Mouse (Mus musculus) Patski (cell line): Measurements from ENCODE around the gene Pfdn4. TPM values are rescaled to one million over a fixed set of nuclear protein-coding genes. Genes with fewer than 3 reads are reported as not detected.
A peak's percentile ranks its signal among the peaks of the same experiment; 100 is the strongest.

Experiments used
- ATAC-seq: fragments of 100-300 bp; one replicate; pipeline ENCODE4 v1.8.0; 2021
- CTCF ChIA-PET: fragments of 350-600 bp; sonication (Branson Sonifier 250); formaldehyde crosslinking; loops from one replicate; lab custom pipeline; 2022; ENCODE audit warnings: inconsistent platforms; lab: Charles Lee
- POLR2A ChIA-PET: fragments of 350-600 bp; sonication (Branson Sonifier 250); formaldehyde crosslinking; loops from one replicate; lab custom pipeline; 2022; ENCODE audit warnings: antibody characterized with exemption, inconsistent platforms; lab: Charles Lee
- DNase-seq: peaks from one replicate; pipeline ENCODE4 v3.0.0-alpha.2; 2011; ENCODE audit warnings: low read depth, low spot score
- H3K27me3 ChIP-seq: fragments of 371-371 bp; one replicate; pipeline ENCODE4 v1.5.1; 2021
- CTCF ChIP-seq: fragments of 100-300 bp; IDR thresholded peaks from one replicate; pipeline ENCODE4 v1.5.1; 2021
- in situ Hi-C: fragments of 300-500 bp; cut with MboI; formaldehyde crosslinking; loops from 3 replicates; pipeline ENCODE4 v1.11.1; 2018; ENCODE audit warnings: low pct_unique_long_range_greater_than_20kb, mixed read lengths
- polyA plus RNA-seq: library from polyadenylated mRNA; unstranded; gene quantifications from one replicate; pipeline ENCODE4 v1.2.3, GENCODE M21; 2021

Pfdn4 gene
- polyA plus RNA-seq, 1 experiment from 2014 or later: 146 TPM

- in situ Hi-C loops: loop anchor here (5.0 kb wide), 2 partner anchors 77 to 352 kb away; no protein-coding TSS in a partner anchor
- peak; percentile 83 for ATAC-seq
- DNase-seq: peak; percentile 28
- no peaks in the 10 kb centered on the region for H3K27me3 ChIP-seq
- POLR2A ChIA-PET: interaction anchor here (0.6 to 0.9 kb wide), 2 partner anchors 77 to 752 kb away, joined by 4 to 5 read pairs; no protein-coding TSS in a partner anchor
- TF ChIP-seq CTCF: peak; percentile 80
- CTCF ChIA-PET: interaction anchor here (0.7 to 18.5 kb wide), 16 partner anchors 9 to 357 kb away, joined by 3 to 228 read pairs (median 4); partner anchors contain the start of gene 4930470P17Rik
Observed at GRCm38 (mm10) chr2:170520321-170520971, 24.2 kb downstream of the Pfdn4 start.

- H3K27me3 ChIP-seq: no peaks in the 10 kb centered on the region
- no peak for TF ChIP-seq CTCF
- DNase-seq (peak; percentile 38), ATAC-seq (peak; percentile 100)
- in situ Hi-C loops: no loop called here
- ChIA-PET CTCF (interaction anchor here (0.9 to 18.5 kb wide), 2 partner anchors 15 to 68 kb away, joined by 4 to 228 read pairs; no protein-coding TSS in a partner anchor), POLR2A (no interaction called here)
Observed at GRCm38 (mm10) chr2:170526513-170526912, 30.3 kb downstream of the Pfdn4 start.

DNA sequence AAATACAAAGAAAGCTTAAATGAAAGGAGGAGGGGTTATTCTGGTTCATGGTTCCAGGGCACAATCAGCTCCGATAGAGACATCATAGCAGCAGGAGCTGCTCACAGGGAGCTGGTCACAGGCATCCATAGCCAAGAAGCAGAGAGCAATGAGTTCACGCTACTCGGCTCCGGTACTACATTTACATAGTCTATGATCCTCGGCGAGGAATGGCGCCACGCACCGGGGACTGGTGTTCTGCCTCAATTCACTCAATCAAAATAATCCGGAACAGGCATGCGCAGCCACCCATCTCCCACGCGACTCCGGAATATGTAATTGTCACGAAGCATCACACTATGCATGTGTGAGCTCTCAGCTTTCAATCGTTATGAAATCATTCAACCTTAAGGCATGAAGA is 31.8 kb downstream of the Pfdn4 start:
- TF ChIP-seq CTCF: no peak
- H3K27me3 ChIP-seq: no peaks in the 10 kb centered on the region
- in situ Hi-C loops: no loop called here
- ATAC-seq (no peak), DNase-seq (no peak)
- ChIA-PET POLR2A (no interaction called here), CTCF (interaction anchor here (1.2 to 18.5 kb wide), 2 partner anchors 39 to 66 kb away, joined by 3 to 228 read pairs; no protein-coding TSS in a partner anchor)

GRCm38 (mm10) chr2:170529766-170530165 is 33.5 kb downstream of the Pfdn4 start:
- CTCF ChIA-PET: interaction anchor here (1.0 to 1.9 kb wide), 4 partner anchors 9 to 68 kb away, joined by 3 to 7 read pairs (median 4); no protein-coding TSS in a partner anchor
- in situ Hi-C loops: no loop called here
- no peak for DNase-seq

DNA sequence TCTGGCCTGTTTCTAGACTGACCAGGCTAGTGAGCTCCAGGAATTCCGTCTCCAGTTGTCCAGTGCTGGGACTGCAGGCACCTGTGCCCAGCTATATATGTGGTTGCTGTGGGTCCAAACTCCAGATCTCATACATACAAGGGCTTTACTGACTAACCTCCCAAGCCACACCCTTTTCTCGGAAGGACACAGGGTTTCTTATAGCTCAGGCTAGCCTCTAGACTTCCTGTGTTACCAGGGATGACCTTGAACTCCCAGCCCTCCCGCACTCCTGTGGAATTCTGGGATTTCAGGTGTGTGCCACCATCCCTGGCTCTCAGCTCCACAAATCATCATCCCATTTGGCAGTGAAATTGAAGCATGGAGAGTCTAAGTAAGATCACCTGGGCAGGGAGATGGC is 34.0 kb downstream of the Pfdn4 start:
- ChIA-PET CTCF (interaction anchor here (1.0 to 1.9 kb wide), 3 partner anchors 10 to 67 kb away, joined by 4 to 7 read pairs (median 5); no protein-coding TSS in a partner anchor), POLR2A (no interaction called here)
- in situ Hi-C loops: no loop called here
- H3K27me3 ChIP-seq: no peaks in the 10 kb centered on the region
- TF ChIP-seq CTCF: no peak
- DNase-seq (no peak), ATAC-seq (no peak)

More at GRCm38 (mm10) chr2:170529766-170530165, 33.5 kb downstream of the Pfdn4 start:
- POLR2A ChIA-PET: no interaction called here
- no peak for ATAC-seq
- H3K27me3 ChIP-seq: no peaks in the 10 kb centered on the region
- no peak for TF ChIP-seq CTCF

DNA sequence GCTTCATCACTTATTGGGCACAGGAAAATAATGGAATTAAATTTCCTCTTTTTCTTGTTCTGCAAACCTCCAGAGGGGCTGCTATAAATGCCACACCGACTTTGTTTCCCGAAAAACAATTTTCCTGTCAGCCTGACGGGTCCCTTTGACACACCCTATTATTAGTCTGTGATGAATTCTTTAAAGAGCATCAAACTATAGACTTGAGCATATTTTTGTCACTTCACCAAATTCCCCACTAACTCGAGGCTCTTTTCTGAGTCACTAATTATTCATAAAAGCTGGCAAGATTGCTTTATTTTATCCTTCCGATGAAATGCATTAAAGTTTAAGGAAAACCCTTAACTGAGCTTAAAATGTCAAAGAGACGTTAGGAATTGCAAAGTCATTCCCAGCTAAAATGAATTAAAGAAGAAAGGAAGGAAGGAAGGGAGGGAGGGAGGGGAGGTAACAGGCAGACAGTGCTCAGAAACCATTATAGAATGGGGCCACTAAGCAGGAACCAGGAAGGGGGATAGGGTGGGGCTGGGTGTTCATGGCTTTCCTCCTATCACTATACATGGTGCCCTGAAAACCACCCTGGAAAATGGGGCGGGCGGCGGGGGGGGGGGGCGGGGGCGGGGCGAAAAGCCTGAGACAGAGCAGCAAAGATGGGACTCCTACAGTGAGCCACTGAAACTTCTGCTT is 38.0 kb downstream of the Pfdn4 start:
- ChIA-PET CTCF (interaction anchor here (1.1 kb wide), 1 partner anchor 9 kb away, joined by 3 read pairs; no protein-coding TSS in a partner anchor), POLR2A (no interaction called here)
- DNase-seq: no peak
- ATAC-seq: no peak
- no peaks in the 10 kb centered on the region for H3K27me3 ChIP-seq
- TF ChIP-seq CTCF: no peak
- in situ Hi-C loops: no loop called here

DNA sequence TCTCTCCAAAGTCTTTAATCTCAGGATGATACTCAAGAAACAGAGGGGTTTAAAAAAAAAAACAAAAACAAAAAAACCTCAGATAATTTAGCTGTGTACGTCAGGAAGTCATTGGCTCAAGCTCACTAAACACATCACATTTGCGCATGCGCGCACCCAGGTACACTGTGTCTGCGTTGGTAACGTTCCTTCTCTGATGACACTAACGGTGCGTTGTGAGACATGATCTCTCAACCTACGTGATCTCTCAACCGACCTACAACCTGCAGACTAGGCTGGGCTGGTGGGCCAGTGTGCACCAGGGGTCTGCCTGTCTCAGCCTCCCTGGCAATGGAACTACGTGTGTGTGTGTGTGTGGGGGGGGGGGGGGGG is 38.6 kb downstream of the Pfdn4 start:
- CTCF ChIA-PET: interaction anchor here (1.1 kb wide), 1 partner anchor 9 kb away, joined by 3 read pairs; no protein-coding TSS in a partner anchor
- ATAC-seq: no peak
- POLR2A ChIA-PET: no interaction called here

DNA sequence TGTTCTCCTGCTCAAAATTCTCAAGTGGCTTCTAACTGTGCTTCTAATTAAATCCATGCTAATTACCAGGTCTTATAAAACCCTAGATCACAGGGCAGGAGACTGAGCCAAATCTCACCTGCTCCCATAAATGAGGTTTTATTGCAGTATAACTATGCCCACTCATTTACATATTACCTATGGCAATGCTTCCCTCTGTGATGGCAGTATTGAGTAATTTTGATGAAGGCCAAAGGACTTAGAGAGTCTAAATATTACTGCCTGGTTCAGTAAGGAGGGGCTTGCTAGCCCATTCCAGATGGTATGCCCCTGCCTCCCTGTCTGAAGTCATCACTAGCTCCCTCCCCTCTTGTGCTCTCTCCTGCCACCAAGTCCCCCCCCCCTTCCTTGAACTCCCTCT is 39.6 kb downstream of the Pfdn4 start:
- H3K27me3 ChIP-seq: no peaks in the 10 kb centered on the region
- CTCF ChIA-PET: interaction anchor here (0.7 kb wide), 1 partner anchor 61 kb away, joined by 3 read pairs; no protein-coding TSS in a partner anchor
- DNase-seq (no peak), ATAC-seq (no peak)
- no peak for TF ChIP-seq CTCF
- POLR2A ChIA-PET: no interaction called here
- in situ Hi-C loops: no loop called here

More for the DNA sequence above, 38.6 kb downstream of the Pfdn4 start:
- no peak for TF ChIP-seq CTCF
- no peaks in the 10 kb centered on the region for H3K27me3 ChIP-seq
- in situ Hi-C loops: no loop called here
- DNase-seq: no peak

DNA sequence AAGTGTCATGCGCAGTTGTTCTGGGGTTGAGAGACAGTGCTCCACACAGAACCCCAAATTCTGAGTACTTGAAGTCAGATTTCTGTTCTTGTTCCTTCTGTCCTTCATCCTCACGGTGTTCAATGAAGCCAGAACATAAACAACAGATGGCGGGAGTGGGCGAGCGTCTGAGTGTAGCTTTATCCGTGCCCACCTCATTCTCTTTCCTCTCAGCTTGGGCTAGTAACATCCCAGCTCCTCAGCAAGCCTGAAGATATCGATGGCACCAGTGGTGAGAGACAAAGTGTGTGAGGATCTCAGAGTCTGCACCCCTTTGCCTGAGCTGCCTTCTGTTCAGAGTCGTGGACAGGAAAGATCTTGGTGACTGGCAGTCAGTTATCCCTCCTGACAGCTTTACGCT is 43.0 kb downstream of the Pfdn4 start:
- in situ Hi-C loops: no loop called here
- POLR2A ChIA-PET: no interaction called here
- peaks cover 3% of the 10 kb centered on the region for H3K27me3 ChIP-seq
- no peak for ATAC-seq
- no peak for TF ChIP-seq CTCF
- no peak for DNase-seq
- CTCF ChIA-PET: interaction anchor here (1.0 kb wide), 1 partner anchor 19 kb away, joined by 3 read pairs; no protein-coding TSS in a partner anchor

DNA sequence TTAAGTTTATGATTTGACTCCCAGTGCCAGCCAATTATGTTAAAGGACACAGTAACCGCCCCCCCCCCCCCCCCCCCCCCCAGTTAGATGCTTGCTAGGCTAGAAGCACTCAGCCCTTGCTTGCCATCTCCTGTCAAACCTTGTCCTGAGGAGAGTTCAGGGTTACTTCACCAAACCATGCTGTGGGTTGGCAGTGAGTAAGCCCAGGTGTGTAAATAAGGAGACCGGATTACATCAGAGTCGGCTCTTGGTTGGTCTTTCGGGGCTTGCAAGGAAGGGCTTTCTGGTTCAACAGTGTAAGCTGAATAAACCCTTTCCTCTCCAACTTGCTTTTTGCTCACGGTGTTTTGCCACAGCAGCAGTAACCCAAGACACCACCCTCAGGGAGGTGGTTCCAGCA is 47.4 kb downstream of the Pfdn4 start:
- ChIA-PET CTCF (interaction anchor here (0.6 to 4.9 kb wide), 3 partner anchors 9 to 53 kb away, joined by 3 to 25 read pairs (median 5); no protein-coding TSS in a partner anchor), POLR2A (no interaction called here)
- in situ Hi-C loops: no loop called here
- no peak for TF ChIP-seq CTCF
- peaks cover 3% of the 10 kb centered on the region for H3K27me3 ChIP-seq
- no peak for ATAC-seq
- DNase-seq: no peak
